Comparison of ENCODE assay signal across 10 mouse cellular contexts in the genomic region with DNA sequence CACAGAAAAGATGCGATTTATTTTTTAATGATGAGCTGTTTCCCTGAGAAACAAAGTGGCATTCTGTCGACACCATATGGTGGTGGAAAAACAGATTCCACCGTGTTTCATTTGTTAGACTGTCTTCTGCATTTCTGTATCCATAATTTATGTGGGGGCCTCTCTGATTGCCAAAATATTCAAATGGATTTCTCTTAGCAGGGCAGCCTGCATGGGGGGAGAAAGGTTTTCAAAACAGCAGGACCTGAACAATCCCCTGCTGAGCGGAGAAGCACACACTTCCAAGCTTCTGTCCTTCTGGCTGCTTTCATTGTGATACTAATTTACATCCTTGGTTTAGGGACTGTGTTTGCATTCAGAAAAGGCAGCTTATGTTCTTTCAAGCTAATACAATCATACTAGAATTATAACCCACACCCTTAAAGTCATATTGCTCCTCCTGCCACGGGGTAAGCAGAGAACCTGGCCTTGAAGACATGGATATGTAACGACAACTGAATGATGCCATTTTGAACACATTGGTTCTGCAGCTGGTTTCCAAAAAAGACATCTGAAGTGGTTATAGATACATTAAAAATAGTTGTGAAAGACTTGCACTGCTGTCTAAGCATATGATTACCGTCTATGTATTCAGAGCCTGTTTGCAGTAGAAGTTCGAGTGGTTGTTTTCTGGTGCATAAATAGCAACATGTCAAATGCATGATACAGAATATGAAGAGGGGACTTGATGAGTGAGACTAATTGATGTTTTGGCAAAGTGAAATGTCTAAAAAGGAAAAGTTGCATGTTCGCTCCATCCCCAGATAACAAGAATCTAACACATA.
DNase-seq lines count a peak whose midpoint lies in the region; ATAC-seq lines count a peak whose summit lies in the region.
"Had no signal": no experiment of that assay in that cellular context is flagged by ENCODE, and none has a peak within 500 bp of the region (broad histone marks: within the 10 kb centered on the region; RNA-seq: fewer than 3 reads in every experiment).

No protein-coding gene starts in this region.

- H3K4me1 ChIP-seq in forebrain, embryonic 14.5 days (ENCODE audit: control insufficient read depth, insufficient read depth, low read length): peaks cover 6% of the 10 kb centered on the region
- no peaks in the 10 kb centered on the region for H3K4me1 ChIP-seq in forebrain, embryonic 11.5 days (replicated peaks; ENCODE audit: control insufficient read depth, insufficient read depth, low read length)
- peaks cover 5% of the 10 kb centered on the region for H3K4me1 ChIP-seq in neural tube, embryonic 15.5 days
- H3K4me1 ChIP-seq: liver, embryonic 13.5 days; stomach, embryonic 15.5 days had no signal

- DNase-seq in forebrain, embryonic 14.5 days (ENCODE audit: low spot score): peak; percentile 84
- DNase-seq in forebrain, embryonic 11.5 days (ENCODE audit: low spot score): no peak
- peak; percentile 60 to 84 for DNase-seq in cerebellum, postnatal 14 days
- DNase-seq in layer of hippocampus, adult 9-10 months (ENCODE audit: low spot score): peak; percentile 73
- no peak for DNase-seq in adrenal gland, postnatal 10 days
- DNase-seq in lung, postnatal 25 days (ENCODE audit: low spot score): no peak
- DNase-seq in MN1 (ENCODE audit: low spot score): no peak
- DNase-seq: liver, embryonic 13.5 days had no signal

- H3K36me3 ChIP-seq in forebrain, embryonic 14.5 days (ENCODE audit: control insufficient read depth, insufficient read depth, low read length): no peaks in the 10 kb centered on the region
- H3K36me3 ChIP-seq in forebrain, embryonic 11.5 days (ENCODE audit: control insufficient read depth, insufficient read depth, low read length): no peaks in the 10 kb centered on the region
- H3K36me3 ChIP-seq in neural tube, embryonic 15.5 days: no peaks in the 10 kb centered on the region
- H3K36me3 ChIP-seq: liver, embryonic 13.5 days; stomach, embryonic 15.5 days had no signal

- H3K9ac ChIP-seq in forebrain, embryonic 14.5 days (ENCODE audit: low read length): no peak overlapping the region
- H3K9ac ChIP-seq in forebrain, embryonic 11.5 days (ENCODE audit: low read length): no peak overlapping the region
- H3K9ac ChIP-seq in neural tube, embryonic 15.5 days (replicated peaks): no peak overlapping the region
- H3K9ac ChIP-seq: liver, embryonic 13.5 days; stomach, embryonic 15.5 days had no signal

- H3K4me3 ChIP-seq in forebrain, embryonic 14.5 days (ENCODE audit: low read depth, low read length): no peak overlapping the region
- no peak overlapping the region for H3K4me3 ChIP-seq in forebrain, embryonic 11.5 days (ENCODE audit: low read depth, low read length)
- no peak overlapping the region for H3K4me3 ChIP-seq in neural tube, embryonic 15.5 days (replicated peaks)
- H3K4me3 ChIP-seq: liver, embryonic 13.5 days; stomach, embryonic 15.5 days had no signal

- 40% methylated on average over 9 of the region's 9 CpGs for WGBS in forebrain, embryonic 14.5 days
- 63% methylated on average over 9 of the region's 9 CpGs for WGBS in forebrain, embryonic 11.5 days
- 31% methylated on average over 9 of the region's 9 CpGs for WGBS in neural tube, embryonic 15.5 days

- H3K9me3 ChIP-seq in forebrain, embryonic 14.5 days (replicated peaks; ENCODE audit: control insufficient read depth, low read length): no peaks in the 10 kb centered on the region
- no peaks in the 10 kb centered on the region for H3K9me3 ChIP-seq in forebrain, embryonic 11.5 days (ENCODE audit: control insufficient read depth, low read length)
- no peaks in the 10 kb centered on the region for H3K9me3 ChIP-seq in neural tube, embryonic 15.5 days (replicated peaks)
- H3K9me3 ChIP-seq: liver, embryonic 13.5 days; stomach, embryonic 15.5 days had no signal

- peak; percentile 84 for ATAC-seq in forebrain, embryonic 14.5 days
- no peak for ATAC-seq in forebrain, embryonic 11.5 days (replicated peaks; ENCODE audit: low FRiP score)
- ATAC-seq in neural tube, embryonic 15.5 days (ENCODE audit: low FRiP score): peak; percentile 35; the same call in 1 of the 2 replicates

- no peak overlapping the region for H3K4me2 ChIP-seq in forebrain, embryonic 14.5 days (ENCODE audit: low read length)
- H3K4me2 ChIP-seq in forebrain, embryonic 11.5 days (ENCODE audit: low read depth, low read length, severe bottlenecking): no peak overlapping the region
- H3K4me2 ChIP-seq in neural tube, embryonic 15.5 days: no peak overlapping the region
- H3K4me2 ChIP-seq: liver, embryonic 13.5 days; stomach, embryonic 15.5 days had no signal

- peak overlapping the region; percentile 72 for H3K27ac ChIP-seq in forebrain, embryonic 14.5 days (ENCODE audit: low read depth, low read length)
- no peak overlapping the region for H3K27ac ChIP-seq in forebrain, embryonic 11.5 days (ENCODE audit: low read depth, low read length)
- 0 out of 2 replicates have a peak overlapping the region, but pooled peaks have one; percentile 37 for H3K27ac ChIP-seq in neural tube, embryonic 15.5 days (replicated peaks)
- H3K27ac ChIP-seq: liver, embryonic 13.5 days; stomach, embryonic 15.5 days had no signal

- no peaks in the 10 kb centered on the region for H3K27me3 ChIP-seq in forebrain, embryonic 14.5 days (replicated peaks; ENCODE audit: control insufficient read depth, insufficient read depth, low read length)
- H3K27me3 ChIP-seq in forebrain, embryonic 11.5 days (ENCODE audit: control insufficient read depth, insufficient read depth, low read length): no peaks in the 10 kb centered on the region
- no peaks in the 10 kb centered on the region for H3K27me3 ChIP-seq in neural tube, embryonic 15.5 days (replicated peaks)
- H3K27me3 ChIP-seq: liver, embryonic 13.5 days; stomach, embryonic 15.5 days had no signal

Comparison
In these comparisons a context has a peak if more than half of its experiments do, and no peak if none do; other contexts are left out.
1. DNase-seq: peak in forebrain, embryonic 14.5 days (single experiment), cerebellum, postnatal 14 days (2 of 2) and layer of hippocampus, adult 9-10 months (single experiment); none in forebrain, embryonic 11.5 days (single experiment), adrenal gland, postnatal 10 days (single experiment), lung, postnatal 25 days (single experiment) and MN1 (single experiment).